Mouse (Mus musculus) kidney, postnatal 0 days (tissue): Measurements from ENCODE around the gene Troap. TPM values are rescaled to one million over a fixed set of nuclear protein-coding genes. Genes with fewer than 3 reads are reported as not detected.

Experiments used
- ATAC-seq: fragments of 200-750 bp; cut with Nextera tagmentation; replicated peaks from 2 replicates; pipeline ENCODE4 v1.8.0; 2017; ENCODE audit warnings: low read depth, moderate number of reproducible peaks, moderate TSS enrichment, moderate library complexity; ENCODE audit not compliant: low FRiP score
- DNase-seq: peaks from one replicate; pipeline ENCODE4 v3.0.0-alpha.2; 2016; ENCODE audit warnings: low spot score
- H3K27ac ChIP-seq: fragments of 300-500 bp; sonication (generic); 2 replicates; pipeline ENCODE4 v1.5.1; 2014; ENCODE audit warnings: mild to moderate bottlenecking
- H3K27me3 ChIP-seq: fragments of 300-500 bp; sonication (generic); 2 replicates; pipeline ENCODE4 v1.6.1; 2014; ENCODE audit warnings: low read length, mixed read lengths; ENCODE audit not compliant: insufficient read depth
- H3K36me3 ChIP-seq: fragments of 300-500 bp; sonication (generic); 2 replicates; pipeline ENCODE4 v1.6.1; 2014; ENCODE audit warnings: low read length, mixed read lengths; ENCODE audit not compliant: insufficient read depth
- H3K4me1 ChIP-seq: fragments of 300-500 bp; sonication (generic); replicated peaks from 2 replicates; pipeline ENCODE4 v1.6.1; 2014; ENCODE audit warnings: antibody characterized with exemption, low read length, mixed read lengths; ENCODE audit not compliant: insufficient read depth
- H3K4me2 ChIP-seq: fragments of 300-500 bp; sonication (generic); 2 replicates; pipeline ENCODE4 v1.6.1; 2014; ENCODE audit warnings: mild to moderate bottlenecking, low read length, moderate library complexity, mixed read lengths
- H3K4me3 ChIP-seq: fragments of 300-500 bp; sonication (generic); replicated peaks from 2 replicates; pipeline ENCODE4 v1.5.1; 2014; ENCODE audit warnings: low read depth, low read length
- H3K9ac ChIP-seq: fragments of 300-500 bp; sonication (generic); 2 replicates; pipeline ENCODE4 v1.6.1; 2014; ENCODE audit warnings: low read depth, low read length
- H3K9me3 ChIP-seq: fragments of 300-500 bp; sonication (generic); replicated peaks from 2 replicates; pipeline ENCODE4 v1.6.1; 2016; ENCODE audit warnings: low read length, inconsistent platforms, mixed read lengths
- CTCF ChIP-seq: IDR thresholded peaks from 2 replicates; pipeline ENCODE4 v1.5.1; 2016; ENCODE audit warnings: antibody characterized with exemption, low read depth, mild to moderate bottlenecking, moderate library complexity
- WGBS: fragments of 180-500 bp; shearing (Covaris S2); extraction: QIAGEN DNeasy Blood & Tissue Kit; methylation state at CpG from one replicate; pipeline ENCODE4 v1.1.7; 2014; 5-methylcytosine and 5-hydroxymethylcytosine counted together
- polyA plus RNA-seq: library from polyadenylated mRNA; unstranded; fragments of >200 nt; fragmentation: Nextera tagmentation; extraction: Ambion mirVana; gene quantifications from 2 replicates; pipeline ENCODE4 v1.2.1, GENCODE M21; 2015

The Troap gene
- polyA plus RNA-seq, 1 experiment from 2014 or later, result 11.5 TPM

DNA sequence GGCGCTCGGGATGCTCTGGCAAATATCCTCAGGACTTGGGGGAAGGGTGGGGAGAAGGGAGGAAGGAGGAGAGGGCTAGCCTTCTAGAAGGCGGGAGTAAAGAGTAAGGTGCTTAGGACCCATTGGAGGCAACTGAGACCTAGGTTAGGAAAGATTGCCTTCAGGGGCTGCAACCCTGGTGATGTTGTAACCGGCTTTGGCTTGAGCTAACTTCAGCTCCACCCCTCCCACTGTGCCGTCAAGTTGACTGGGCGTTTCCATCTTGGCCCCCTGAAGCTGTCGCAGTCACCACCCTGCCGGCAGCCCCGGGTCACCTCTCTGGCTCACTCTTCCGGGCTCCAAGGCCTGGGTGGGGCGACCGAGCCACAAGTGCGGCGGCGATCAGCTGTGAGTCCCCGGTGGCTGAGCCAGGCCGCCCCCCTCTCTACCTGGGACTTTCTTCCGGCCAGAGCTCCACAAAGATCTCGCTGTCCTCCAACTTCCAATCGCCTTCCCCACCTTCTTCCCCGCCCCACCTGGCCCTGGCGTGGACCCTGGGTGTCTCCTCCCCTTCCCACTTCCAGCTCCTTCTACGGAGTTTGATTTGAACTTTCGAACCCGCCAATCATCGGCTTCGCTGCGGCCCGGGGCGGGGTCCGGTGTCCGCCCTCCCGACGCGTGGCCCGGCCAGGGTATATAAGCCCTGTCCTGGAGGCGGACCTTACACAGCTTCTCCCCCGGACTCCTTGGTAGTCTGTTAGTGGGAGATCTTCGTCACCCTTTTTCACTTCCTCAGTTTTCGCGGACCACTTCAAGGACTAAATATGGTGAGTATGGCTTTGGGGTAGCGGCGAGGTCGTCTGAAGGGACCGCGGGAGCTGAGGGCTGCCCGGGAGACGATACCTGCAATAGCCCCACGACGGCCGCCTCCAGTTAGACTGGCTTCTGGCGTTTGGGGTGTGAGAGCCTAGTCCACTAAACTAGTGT, 44.5 kb upstream of the Troap start, which contains the start of gene Tuba1c:
Gene Tuba1c (plus strand): TSS at position 273 of the 966 bp plus-strand sequence.
- Histone ChIP-seq H3K4me2 (peak within 1 kb of the TSS; percentile 73), H3K27ac (peak within 1 kb of the TSS; percentile 92), H3K9ac (peak within 1 kb of the TSS; percentile 70), H3K9me3 (no peaks in the 10 kb centered on the region), H3K4me3 (peak within 1 kb of the TSS; percentile 60), H3K36me3 (peaks cover 5% of the 10 kb centered on the region; the same call in 1 of the 2 replicates), H3K27me3 (no peaks in the 10 kb centered on the region), H3K4me1 (peaks cover 26% of the 10 kb centered on the region)
- DNase-seq, result peak; percentile 97
- under 1% methylated on average over 52 of the region's 52 CpGs for WGBS
- peak; percentile 91 for ATAC-seq
- 0 out of 2 replicates have a peak, but pooled peaks have one; percentile 10 for TF ChIP-seq CTCF

DNA sequence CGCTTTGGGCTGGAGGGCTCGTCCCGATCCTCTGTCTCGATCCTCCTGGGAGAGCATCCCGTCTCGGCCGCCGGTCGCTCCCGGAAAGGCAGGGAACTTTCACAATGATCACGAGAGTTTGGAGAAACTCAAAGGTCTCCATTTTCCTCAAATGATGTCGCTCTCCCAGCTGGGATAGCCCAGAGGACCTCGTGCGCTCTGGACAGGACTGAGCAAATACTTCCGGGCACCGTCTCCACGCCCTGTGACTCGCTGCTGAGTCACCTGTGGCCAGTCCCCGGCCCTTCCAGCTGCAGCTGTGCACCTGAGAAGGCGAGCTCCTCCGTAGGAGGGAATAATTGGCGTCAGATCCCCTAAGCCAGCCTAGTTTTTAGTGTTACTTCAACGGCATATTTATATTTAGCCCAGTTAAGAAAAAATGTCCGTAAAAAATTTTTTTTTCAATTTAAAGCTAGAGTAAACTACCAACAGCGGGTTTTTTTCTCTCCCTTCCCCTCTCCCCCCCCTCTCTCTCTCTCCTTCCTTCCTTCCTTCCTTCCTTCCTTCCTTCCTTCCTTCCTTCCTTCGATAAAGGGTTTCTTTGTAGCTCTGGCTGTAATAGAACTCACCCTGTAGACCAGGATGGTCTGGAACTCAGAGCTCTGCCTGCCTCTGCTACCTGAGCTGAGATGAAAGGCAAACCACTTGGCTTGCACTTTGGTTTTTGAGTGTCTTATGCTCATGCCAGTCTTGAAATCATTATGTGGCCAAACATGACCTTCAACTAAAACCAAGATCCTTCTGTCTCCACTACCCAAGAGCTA, 43.6 kb upstream of the Troap start:
- H3K36me3 ChIP-seq, result peaks cover 12% of the 10 kb centered on the region; the same call in 1 of the 2 replicates
- ATAC-seq (peak; percentile 72), DNase-seq (peak; percentile 69)
- peak overlapping the region; percentile 73 for H3K4me2 ChIP-seq
- 7% methylated on average over 26 of the region's 26 CpGs for WGBS
- H3K27ac ChIP-seq, result peak overlapping the region; percentile 92
- H3K4me3 ChIP-seq, result peak overlapping the region; percentile 60
- H3K9me3 ChIP-seq, result no peaks in the 10 kb centered on the region
- H3K9ac ChIP-seq, result peak overlapping the region; percentile 70
- H3K4me1 ChIP-seq, result peaks cover 26% of the 10 kb centered on the region
- no peaks in the 10 kb centered on the region for H3K27me3 ChIP-seq
- TF ChIP-seq CTCF, result no peak

DNA sequence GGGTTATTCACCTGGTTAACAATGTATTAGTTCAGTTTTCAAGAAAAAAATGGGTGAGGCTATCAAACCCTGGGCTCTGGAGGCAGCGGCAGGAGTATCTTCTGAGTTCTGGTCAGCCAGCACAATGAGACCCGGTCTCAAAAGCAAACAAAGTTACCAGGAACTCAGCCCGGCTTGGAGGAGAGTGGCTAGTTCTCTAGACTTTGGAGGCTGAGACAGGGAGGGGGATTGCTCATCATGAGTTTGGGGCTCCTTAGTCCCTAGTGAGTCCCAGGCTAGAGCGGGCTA, 43.0 kb upstream of the Troap start:
- 64% methylated on average over 4 of the region's 4 CpGs for WGBS
- DNase-seq, result no peak
- peak overlapping the region; percentile 73 for H3K4me2 ChIP-seq
- no peak for TF ChIP-seq CTCF
- H3K4me3 ChIP-seq, result peak overlapping the region; percentile 60
- H3K4me1 ChIP-seq, result peaks cover 26% of the 10 kb centered on the region
- no peaks in the 10 kb centered on the region for H3K9me3 ChIP-seq
- H3K27me3 ChIP-seq, result no peaks in the 10 kb centered on the region
- peaks cover 16% of the 10 kb centered on the region; the same call in 1 of the 2 replicates for H3K36me3 ChIP-seq
- H3K9ac ChIP-seq, result peak overlapping the region; percentile 70; the same call in 1 of the 2 replicates
- ATAC-seq, result no peak
- 0 out of 2 replicates have a peak overlapping the region, but pooled peaks have one; percentile 92 for H3K27ac ChIP-seq

DNA sequence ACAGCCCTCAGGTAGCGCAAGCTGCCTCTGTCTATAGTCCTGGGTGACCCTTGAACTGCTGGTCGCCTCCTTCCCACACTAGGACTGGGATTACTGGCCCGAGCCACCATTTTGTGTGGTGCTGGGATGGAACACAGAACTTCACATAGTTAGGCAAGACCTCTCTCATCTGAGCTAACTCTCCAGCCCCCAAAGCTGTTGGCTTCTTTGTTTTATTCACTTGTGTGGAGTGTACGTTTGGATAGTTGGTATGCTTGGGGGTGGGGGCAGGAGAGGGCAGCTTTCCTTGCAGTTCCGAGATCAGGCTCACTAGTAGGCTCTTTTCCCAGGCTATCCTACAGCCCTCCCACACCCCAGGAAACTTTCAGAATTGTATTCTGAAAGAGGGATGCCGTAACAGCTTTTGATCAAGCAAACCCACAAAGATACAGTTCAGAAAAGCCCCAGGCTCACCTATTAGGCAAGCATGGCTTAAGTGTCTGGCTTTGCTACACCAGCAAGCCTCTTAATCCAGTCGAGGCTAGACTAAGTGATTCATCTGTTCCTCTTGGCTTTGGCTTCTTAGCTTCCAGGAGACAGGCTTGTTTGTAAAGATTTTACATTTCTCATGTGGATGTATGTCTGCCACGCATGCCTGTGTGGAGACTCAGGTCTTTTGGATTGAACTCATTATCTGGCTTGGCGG, 42.2 kb upstream of the Troap start:
- Histone ChIP-seq H3K27me3 (no peaks in the 10 kb centered on the region), H3K4me1 (peaks cover 26% of the 10 kb centered on the region), H3K9ac (peak overlapping the region; percentile 51), H3K4me2 (peak overlapping the region; percentile 73), H3K9me3 (no peaks in the 10 kb centered on the region), H3K36me3 (peaks cover 21% of the 10 kb centered on the region; the same call in 1 of the 2 replicates), H3K4me3 (peak overlapping the region; percentile 24), H3K27ac (peak overlapping the region; percentile 76)
- 59% methylated on average over 9 of the region's 9 CpGs for WGBS
- no peak for ATAC-seq
- no peak for TF ChIP-seq CTCF
- DNase-seq, result no peak

DNA sequence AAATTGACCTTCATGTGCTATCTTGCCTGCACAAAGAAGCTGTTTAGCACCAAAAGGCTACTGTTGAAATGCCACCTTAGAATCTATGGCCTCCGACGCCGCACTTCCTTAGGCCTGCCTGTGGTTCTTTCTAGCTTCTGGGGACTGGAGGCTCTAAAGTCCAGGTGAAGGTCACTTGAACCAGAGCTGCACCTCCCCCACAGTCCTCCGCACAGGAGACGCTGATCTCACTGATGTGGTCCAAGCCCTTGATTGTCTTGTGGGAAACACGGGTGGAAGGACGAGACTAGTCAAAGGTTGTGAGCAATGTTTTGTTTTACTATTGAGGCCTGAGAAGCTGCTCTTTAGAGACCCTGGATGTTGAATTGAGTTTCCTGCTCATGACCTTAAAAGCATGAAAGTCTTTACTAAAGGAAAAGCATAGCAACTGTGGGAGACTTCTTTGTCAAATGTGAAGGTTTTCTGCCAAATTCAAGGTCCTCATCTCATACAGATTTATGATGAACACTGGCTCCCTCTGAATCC, 41.6 kb upstream of the Troap start:
- TF ChIP-seq CTCF, result no peak
- 22% methylated on average over 7 of the region's 7 CpGs for WGBS
- no peak for ATAC-seq
- H3K4me2 ChIP-seq, result peak overlapping the region; percentile 73
- no peaks in the 10 kb centered on the region for H3K27me3 ChIP-seq
- no peak for DNase-seq
- H3K4me1 ChIP-seq, result peaks cover 26% of the 10 kb centered on the region
- no peaks in the 10 kb centered on the region for H3K9me3 ChIP-seq
- peak overlapping the region; percentile 76 for H3K27ac ChIP-seq
- H3K4me3 ChIP-seq, result peak overlapping the region; percentile 24
- peaks cover 21% of the 10 kb centered on the region; the same call in 1 of the 2 replicates for H3K36me3 ChIP-seq
- peak overlapping the region; percentile 51 for H3K9ac ChIP-seq
